Mouse (Mus musculus): ENCODE data around the gene Tnfaip2. TPM values are rescaled to one million over a fixed set of nuclear protein-coding genes. Genes with fewer than 3 reads are reported as not detected.

Gene Tnfaip2
- total RNA-seq (2021), result 10 to 100 TPM; 22.7 to 46.6 TPM
- long read RNA-seq, experiment 1, transcript Tnfaip2-201 (12 exons, 3,762 nt), result major isoform, 14 of 26 reads
- long read RNA-seq, experiment 1, partial matches to known transcripts, result 5 of 26 reads
- long read RNA-seq, experiment 1, other reads (novel, unspliced or antisense), result 7 of 26 reads
- long read RNA-seq, experiment 2, transcript Tnfaip2-201 (12 exons, 3,762 nt), result major isoform, 22 of 29 reads
- long read RNA-seq, experiment 2, partial matches to known transcripts, result 4 of 29 reads
- long read RNA-seq, experiment 2, other reads (novel, unspliced or antisense), result 3 of 29 reads

GRCm38 (mm10) chr12:111442309-111443010 is at the start of gene Tnfaip2:
Gene Tnfaip2 (plus strand): TSS chr12:111442469.
- DNase-seq, result peak; percentile 88
- intact Hi-C loops (cut with DNase I; ENCODE audit: low total_unique reads), result no loop called here

- intact Hi-C loops (cut with DNase I; ENCODE audit: low total_unique reads), result no loop called here
Measured at GRCm38 (mm10) chr12:111394008-111394407, 48.3 kb upstream of the Tnfaip2 start.

GRCm38 (mm10) chr12:111396997-111397396 is 45.3 kb upstream of the Tnfaip2 start:
- intact Hi-C loops (cut with DNase I; ENCODE audit: low total_unique reads), result no loop called here
- no peak for DNase-seq

More at GRCm38 (mm10) chr12:111394008-111394407, 48.3 kb upstream of the Tnfaip2 start:
- DNase-seq, result no peak

GRCm38 (mm10) chr12:111401454-111402184 is 40.6 kb upstream of the Tnfaip2 start:
- intact Hi-C loops (cut with DNase I; ENCODE audit: low total_unique reads), result no loop called here
- DNase-seq, result peak; percentile 70

GRCm38 (mm10) chr12:111404880-111405279 is 37.4 kb upstream of the Tnfaip2 start:
- DNase-seq, result no peak
- intact Hi-C loops (cut with DNase I; ENCODE audit: low total_unique reads), result no loop called here

GRCm38 (mm10) chr12:111406622-111407021 is 35.6 kb upstream of the Tnfaip2 start, which contains the start of gene Lbhd2:
Gene Lbhd2 (plus strand): TSS chr12:111406809.
- no peak for DNase-seq
- intact Hi-C loops (cut with DNase I; ENCODE audit: low total_unique reads), result no loop called here

GRCm38 (mm10) chr12:111409583-111409982 is 32.7 kb upstream of the Tnfaip2 start:
- intact Hi-C loops (cut with DNase I; ENCODE audit: low total_unique reads), result no loop called here
- DNase-seq, result no peak

GRCm38 (mm10) chr12:111411631-111412355 is 30.5 kb upstream of the Tnfaip2 start:
- intact Hi-C loops (cut with DNase I; ENCODE audit: low total_unique reads), result loop anchor here (5.0 kb wide), 1 partner anchor 139 kb away; the partner anchor contains the start of gene Amn
- DNase-seq, result no peak

- DNase-seq, result peak; percentile 38
- intact Hi-C loops (cut with DNase I; ENCODE audit: low total_unique reads), result loop anchor here (5.0 kb wide), 1 partner anchor 140 kb away; the partner anchor contains the start of gene Amn
Measured at GRCm38 (mm10) chr12:111412581-111413284, 29.5 kb upstream of the Tnfaip2 start.

- intact Hi-C loops (cut with DNase I; ENCODE audit: low total_unique reads), result loop anchor here (5.0 kb wide), 1 partner anchor 141 kb away; the partner anchor contains the start of gene Amn
- peak; percentile 92 for DNase-seq
Measured at GRCm38 (mm10) chr12:111413300-111413699, 29.0 kb upstream of the Tnfaip2 start.

- intact Hi-C loops (cut with DNase I; ENCODE audit: low total_unique reads), result no loop called here
- no peak for DNase-seq
Measured at GRCm38 (mm10) chr12:111416921-111417779, 25.1 kb upstream of the Tnfaip2 start, which contains the start of gene Exoc3l4. Gene Exoc3l4 (plus strand): TSS chr12:111417017.

GRCm38 (mm10) chr12:111419918-111420317 is 22.4 kb upstream of the Tnfaip2 start:
- intact Hi-C loops (cut with DNase I; ENCODE audit: low total_unique reads), result no loop called here
- DNase-seq, result no peak

GRCm38 (mm10) chr12:111420946-111421709 is 21.1 kb upstream of the Tnfaip2 start:
- no peak for DNase-seq
- intact Hi-C loops (cut with DNase I; ENCODE audit: low total_unique reads), result no loop called here

GRCm38 (mm10) chr12:111422852-111423251 is 19.4 kb upstream of the Tnfaip2 start:
- intact Hi-C loops (cut with DNase I; ENCODE audit: low total_unique reads), result no loop called here
- no peak for DNase-seq

- intact Hi-C loops (cut with DNase I; ENCODE audit: low total_unique reads), result no loop called here
- no peak for DNase-seq
Measured at GRCm38 (mm10) chr12:111423570-111424129, 18.6 kb upstream of the Tnfaip2 start.

- intact Hi-C loops (cut with DNase I; ENCODE audit: low total_unique reads), result no loop called here
- DNase-seq, result no peak
Measured at GRCm38 (mm10) chr12:111424547-111424946, 17.7 kb upstream of the Tnfaip2 start.

GRCm38 (mm10) chr12:111425258-111425657 is 17.0 kb upstream of the Tnfaip2 start:
- DNase-seq, result peak; percentile 87
- intact Hi-C loops (cut with DNase I; ENCODE audit: low total_unique reads), result no loop called here

All from gastrocnemius, postnatal 14 days (tissue).